Mouse (Mus musculus) kidney, postnatal 14 days (tissue): ENCODE measurements around the gene Zfp992.
"Not testable (repeated sequence)": the region's sequence is repeated elsewhere in the genome, so short reads cannot be mapped to it uniquely, and the experiment has no call there.

Experiments used
- DNase-seq: peaks from one replicate; pipeline ENCODE4 v3.0.0; 2022; ENCODE audit warnings: mixed read lengths

The Zfp992 gene

DNA sequence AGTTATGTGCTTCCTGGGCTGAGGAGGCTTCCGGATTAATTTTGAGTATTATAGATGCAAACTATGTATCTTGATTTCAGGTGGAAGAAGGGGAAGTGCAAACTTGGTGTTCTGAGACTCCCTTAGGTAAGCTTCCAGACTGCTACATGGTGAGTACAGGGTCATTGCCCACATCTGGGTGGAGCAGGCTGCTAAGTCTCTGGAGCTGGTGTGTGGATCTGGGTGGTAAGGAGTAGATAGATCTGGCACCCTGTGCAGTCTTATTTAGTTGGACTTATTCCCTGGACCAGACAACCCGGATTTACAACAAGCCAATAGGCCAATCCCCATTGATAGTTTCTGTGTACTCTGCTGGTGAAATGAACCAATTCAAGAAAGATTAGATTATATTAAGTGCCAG lies at the start of gene Zfp992:
Zfp992 (plus strand) TSS at position 74 of the 400 bp plus-strand sequence.
- DNase-seq: not testable (repeated sequence)

DNA sequence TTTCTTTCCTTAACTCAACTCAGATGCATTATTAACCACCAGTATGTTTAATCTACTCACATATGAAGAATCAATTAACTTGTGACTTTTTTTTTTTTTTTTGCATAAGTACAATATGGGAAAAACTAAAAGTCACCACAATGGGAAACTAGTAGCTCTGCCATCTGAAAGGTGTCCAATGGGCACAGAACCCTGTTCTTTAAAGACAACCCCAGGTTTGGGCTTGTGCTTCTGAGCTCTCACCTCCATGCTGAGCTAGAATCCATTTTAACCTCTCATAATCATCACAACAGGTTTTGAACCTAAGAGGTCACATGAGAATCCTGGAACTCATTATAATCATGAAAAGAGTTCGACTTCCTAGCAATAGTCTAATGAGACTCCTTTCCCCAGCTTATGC lies 19.4 kb upstream of the Zfp992 start:
- DNase-seq: not testable (repeated sequence)

DNA sequence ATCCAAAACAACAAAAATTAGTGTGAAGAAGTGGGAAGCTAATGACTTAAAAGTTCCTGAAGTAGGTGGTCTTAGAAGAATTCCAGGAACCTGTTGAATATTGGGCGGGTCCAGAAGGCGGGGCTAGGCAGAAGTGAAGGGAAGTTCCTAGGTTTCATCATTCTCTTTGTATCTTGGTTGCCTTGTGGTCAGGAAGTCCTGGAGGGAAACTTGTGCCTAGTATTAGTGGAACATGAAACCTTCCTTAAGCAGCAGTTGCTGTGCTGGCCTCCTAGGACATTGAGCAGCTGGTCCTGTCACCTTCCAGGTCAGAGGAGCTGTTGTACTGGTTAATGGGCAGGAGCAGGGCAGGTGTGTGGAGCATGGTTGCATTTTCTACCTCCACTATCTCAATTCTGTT lies 17.9 kb upstream of the Zfp992 start:
- not testable (repeated sequence) for DNase-seq

DNA sequence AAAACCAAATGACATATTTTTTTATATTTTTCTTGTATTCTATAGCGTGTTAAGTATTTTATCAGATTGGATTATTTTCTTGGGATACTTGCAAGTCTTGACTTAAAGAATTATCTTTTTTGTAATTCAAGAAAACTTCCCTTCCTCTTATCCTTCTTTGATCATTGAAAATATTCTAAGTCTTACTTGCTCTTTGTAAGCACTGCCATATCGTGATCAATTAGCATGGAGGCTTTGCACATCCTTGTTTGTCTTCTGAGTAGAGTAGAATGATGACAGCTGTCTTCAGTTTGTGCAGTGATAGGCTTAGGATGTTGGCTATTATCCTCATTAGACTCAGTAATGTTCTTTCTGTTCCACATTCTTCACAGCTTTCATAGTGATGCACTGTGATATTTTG lies 13.3 kb upstream of the Zfp992 start:
- not testable (repeated sequence) for DNase-seq

DNA sequence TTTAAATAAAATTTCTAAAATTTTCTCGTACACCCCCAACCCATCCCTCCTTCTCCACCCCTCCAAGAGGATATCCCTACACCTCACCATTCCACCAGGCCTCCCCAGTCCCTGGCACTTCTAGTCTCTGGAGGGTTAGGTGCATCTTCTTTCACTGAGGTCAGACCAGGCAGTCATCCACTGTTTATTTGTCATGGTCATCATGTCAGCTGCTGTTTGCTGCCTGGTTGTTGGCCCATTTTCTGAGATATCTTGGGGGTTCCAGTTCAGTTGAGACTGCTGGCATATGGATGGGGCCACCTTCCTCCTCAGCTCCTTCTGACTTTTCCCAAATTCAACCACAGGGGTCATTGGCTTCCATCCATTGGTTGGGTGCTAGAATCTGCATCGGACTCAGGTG lies 11.6 kb upstream of the Zfp992 start:
- not testable (repeated sequence) for DNase-seq

DNA sequence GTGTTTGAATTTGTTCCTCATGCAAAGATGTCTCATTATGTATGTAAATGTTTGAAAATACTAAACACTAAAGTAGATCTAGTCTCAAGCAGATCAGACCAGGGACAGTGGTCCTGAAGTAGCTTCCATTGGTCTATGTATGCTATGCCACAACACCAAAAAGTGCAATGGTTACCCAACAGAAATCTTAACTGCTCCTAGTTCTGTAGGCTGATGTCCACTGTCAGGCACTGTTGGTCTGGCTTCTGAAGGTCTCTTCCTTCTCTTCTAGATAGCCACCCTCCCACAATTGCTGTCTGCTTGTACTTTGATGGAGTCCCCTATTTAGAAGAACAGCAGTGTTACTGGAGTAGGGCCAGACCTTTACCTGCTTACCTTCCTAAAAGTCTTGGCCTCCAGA lies 4.5 kb upstream of the Zfp992 start:
- not testable (repeated sequence) for DNase-seq

DNA sequence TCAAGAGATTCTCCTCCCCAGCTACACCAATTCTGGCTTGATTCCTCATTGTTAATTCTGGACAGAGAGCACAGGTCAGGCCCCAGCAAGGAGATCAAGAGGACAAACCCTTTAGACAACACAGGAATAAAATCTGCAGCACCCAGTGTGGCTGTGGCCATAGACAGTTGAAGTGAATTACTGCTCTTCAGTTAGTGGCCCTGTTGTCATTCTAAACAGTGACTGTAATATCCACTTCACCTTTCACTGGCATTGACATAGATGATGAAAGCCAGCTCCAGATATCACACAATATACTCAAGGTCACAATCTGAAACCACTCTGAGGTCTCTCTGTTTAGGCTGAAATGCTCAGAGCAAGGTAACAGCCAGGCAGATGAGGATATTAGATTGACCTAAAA lies 3.7 kb upstream of the Zfp992 start:
- not testable (repeated sequence) for DNase-seq

DNA sequence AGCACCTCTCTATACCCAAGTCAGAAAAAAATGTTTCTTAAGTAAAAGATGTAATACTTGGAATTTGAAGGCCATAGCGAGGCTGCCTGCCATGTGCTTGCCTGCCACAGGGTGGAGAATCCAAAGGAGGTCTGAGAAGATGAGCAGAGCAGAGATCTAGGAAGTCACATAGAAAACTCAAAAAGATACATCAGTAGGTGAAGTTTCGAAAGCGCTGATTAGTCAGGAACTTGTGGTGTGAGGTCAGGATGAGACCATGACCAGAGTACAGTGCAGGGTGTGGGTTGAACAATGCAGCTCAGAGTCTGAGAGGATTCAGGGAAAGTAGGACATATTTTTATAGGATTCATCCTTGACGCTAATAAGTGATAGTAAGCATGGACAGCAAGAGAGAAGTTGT lies 2.7 kb upstream of the Zfp992 start:
- not testable (repeated sequence) for DNase-seq

DNA sequence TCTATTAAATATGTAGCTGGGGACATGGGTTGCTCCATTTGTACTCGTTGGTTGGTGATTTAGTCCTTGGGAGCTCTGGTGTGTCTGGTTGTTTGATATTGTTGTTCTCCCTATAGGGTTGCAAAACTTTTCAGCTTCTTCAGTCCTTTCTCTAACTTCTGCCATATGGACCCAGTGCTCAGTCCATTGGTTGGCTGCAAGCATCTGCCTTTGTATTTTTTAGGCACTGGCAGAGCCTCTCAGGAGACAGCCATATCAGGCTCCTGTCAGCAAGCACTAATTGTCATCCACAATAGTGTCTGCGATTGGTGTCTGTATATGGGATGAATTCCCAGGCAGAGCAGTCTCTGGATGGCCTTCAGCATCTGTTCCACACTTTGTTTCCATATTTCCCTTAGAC lies 1.8 kb upstream of the Zfp992 start:
- not testable (repeated sequence) for DNase-seq

DNA sequence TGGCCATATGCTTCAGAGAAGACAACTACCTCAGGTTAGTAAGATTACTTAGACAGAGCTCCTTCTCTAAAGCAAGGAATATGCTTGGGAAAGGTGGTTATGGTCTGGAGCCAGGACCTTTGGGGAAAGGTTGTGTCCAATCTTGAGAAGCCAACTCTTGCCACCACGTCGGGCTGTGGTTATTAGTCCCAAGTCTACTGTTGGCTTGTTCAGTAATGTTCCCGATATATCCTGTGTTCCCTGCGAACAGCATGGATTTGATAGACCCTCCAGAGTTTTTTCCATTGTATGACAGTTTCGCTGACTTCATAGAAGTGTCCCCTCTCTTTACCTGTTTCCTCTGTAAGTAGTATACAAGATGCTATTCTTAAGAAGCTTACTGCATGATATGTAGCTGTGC lies 888 bp downstream of the Zfp992 start:
- not testable (repeated sequence) for DNase-seq

DNA sequence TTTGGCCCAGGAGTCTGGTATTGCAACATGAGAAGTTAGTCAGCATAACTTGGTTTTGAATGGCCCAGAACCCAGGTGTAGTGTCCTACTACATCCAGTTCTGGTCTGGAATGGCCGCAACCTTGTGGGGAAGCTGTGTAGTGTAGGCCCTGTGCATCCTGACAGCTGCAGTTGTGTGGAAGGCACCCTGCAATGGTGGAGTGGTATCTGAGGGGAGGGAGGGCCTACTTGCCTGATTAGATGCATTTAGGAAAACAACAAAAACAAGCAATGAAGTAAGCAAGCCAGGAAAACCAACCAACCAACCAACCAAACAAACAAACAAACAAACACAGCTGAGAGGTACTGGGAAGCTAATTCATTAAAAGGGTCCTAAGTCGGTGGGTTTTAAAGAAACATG lies 3.8 kb downstream of the Zfp992 start:
- DNase-seq: not testable (repeated sequence)

DNA sequence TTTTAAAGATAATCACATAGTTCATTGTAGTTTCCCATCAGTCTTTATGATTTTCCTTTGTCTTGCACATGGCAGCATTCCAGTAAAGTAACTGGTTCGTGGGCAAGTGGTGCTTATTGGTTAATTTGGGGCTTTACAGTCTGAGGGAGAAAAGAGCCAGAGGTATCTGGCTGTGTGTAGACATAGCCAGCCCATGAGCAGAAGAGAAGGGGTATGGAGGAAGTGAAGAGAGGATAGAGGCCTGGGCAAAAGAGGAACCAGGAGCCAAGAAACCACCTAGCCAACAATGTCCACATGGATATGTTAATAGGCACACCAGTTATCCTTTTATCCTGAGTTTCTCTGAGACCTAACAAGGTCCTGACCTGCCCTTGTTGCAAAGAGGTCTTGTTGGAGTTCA lies 5.3 kb downstream of the Zfp992 start:
- not testable (repeated sequence) for DNase-seq

DNA sequence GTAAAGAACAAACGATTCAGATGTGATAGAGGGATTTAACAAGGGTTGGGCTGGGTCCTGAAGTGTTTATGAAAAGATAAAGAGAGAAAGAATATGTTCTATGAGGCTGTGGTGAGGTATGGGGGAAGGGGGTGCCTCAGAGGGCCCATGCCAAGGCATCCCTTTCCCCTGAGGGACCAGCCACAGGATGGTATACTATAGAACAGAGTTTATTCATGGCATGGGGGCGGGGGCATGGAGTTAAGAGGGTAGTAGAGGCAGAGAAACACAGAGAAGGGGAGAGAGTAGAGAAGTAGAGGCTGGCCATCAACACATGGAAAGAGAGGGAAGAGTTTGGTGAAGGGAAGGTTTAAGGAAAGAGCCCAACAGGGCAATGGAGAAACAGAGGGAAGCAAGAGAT lies 6.1 kb downstream of the Zfp992 start:
- DNase-seq: no peak

DNA sequence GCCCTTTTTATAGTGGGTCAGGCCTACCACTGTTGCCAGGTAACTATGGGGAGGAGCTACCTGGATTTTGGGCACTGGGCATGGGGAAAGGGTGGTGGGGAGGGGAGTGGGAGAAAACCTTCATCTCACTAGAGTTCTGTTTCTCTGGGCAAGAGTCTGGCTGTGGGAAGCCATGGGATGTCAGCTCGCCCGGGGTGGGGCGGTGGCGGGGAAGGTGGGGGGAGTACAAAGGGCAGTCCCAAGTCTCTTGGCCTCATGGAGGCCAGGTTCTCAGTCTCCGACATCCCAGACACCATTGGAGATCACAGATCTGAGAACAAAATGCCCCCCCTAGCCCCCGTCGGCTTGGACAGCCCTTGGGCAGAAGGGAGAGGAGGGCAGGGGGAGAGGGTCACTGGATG lies 6.5 kb downstream of the Zfp992 start:
- DNase-seq: no peak

DNA sequence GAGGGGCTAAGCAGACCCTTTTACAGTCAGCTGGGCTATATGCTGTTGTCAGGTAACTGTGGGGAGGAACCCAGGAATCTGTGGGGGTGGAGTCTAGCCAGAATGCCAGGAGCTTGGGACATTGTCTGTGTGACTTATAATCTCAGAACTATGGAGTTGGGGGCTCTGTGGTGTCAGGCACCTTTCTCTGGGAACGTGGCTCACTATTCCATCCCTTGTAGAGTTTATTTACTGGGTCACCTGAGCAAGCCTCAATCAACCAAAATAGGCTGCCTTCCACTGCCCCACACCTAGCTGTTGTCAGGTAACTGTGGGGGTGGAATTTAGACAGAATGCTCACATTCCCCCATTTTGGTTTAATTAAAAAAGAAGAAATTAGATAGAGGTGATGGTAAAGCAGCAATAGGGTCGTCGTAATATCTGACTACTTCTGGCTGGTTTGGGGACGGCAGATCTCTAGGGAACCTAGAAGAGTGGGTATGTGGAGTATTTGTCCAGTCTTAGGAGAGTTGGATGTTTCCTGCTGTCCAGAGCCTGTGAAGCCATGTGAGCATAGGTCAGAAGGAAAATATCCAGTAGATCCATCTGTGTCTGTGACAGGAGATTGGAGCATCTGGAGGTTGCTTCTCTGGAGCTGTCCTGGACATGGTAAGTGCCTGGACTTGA lies 7.4 kb downstream of the Zfp992 start:
- DNase-seq: no peak

DNA sequence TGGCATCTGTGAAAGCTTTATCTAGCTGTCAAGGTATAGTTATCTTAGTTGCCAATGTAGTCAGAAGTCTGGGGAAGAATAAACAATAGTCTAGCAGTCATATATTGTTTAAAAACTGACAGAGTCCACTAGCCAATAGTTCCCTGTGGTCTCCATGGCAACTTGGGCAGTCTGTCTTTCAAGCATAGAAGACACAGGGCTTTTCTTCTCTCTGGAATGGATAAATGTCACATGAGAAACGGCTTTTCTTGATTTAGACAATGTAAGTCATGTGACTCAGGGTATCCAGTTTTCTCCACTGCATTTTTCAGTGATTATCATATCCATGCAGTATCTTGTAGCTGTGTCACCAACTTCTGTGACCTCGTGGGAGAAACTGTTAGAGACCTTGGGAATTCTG lies 8.3 kb downstream of the Zfp992 start:
- no peak for DNase-seq

DNA sequence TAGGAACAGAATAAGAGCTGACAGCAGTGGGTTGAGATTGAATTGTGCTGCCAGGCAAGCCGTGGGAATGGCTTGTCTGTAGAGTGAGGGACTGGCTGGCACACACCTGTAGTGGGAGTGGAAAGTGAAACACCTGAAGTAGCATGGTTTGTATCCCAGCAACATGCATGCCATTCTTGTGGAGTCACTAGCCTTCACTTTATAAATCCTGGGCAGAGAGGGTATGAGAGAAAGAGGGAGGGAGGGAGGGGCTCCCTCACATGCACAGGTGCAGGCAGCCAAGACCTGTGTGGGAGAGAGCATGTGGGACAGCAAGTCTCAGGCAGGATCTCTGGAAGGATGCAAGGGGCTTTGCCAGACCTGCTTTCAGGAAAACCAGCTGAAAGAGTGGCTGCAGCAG lies 8.9 kb downstream of the Zfp992 start:
- DNase-seq: no peak

DNA sequence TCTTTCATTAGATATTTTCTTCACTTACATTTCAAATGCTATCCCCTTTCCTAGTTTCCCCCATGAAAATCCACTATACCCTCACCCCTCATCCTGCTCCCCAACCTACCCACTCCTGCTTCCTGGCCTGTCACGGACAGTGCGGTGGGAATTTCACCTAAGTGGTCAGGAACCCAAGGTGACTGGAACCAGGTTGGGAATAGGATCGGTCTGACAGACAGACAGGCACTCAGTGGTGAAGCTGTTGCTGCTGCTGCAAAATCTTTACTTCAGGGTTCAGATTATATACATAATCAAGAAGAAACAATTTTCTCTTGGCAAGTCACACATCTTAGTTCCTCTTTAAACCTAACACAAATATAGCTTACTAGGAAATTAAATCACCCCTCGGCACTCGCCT lies 11.0 kb downstream of the Zfp992 start:
- not testable (repeated sequence) for DNase-seq

DNA sequence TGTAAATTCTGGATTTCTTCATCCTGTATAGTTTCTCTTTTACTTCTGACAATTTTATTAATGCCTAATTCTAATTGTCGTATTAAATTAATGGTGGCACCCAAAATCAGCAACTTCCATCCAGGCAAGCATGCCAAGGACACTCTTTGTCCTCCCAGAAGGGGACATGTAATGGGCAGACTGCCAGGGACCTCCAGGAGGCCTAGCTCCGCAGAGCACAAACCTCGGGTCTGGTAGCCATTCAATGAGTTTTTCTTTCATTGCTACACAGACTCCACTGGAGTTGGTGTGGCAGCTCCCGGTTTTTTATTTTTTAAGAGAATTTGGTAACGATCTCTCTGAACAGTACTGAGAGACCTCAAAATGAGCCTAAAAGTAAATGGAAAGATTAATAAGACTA lies 11.9 kb downstream of the Zfp992 start:
- not testable (repeated sequence) for DNase-seq

DNA sequence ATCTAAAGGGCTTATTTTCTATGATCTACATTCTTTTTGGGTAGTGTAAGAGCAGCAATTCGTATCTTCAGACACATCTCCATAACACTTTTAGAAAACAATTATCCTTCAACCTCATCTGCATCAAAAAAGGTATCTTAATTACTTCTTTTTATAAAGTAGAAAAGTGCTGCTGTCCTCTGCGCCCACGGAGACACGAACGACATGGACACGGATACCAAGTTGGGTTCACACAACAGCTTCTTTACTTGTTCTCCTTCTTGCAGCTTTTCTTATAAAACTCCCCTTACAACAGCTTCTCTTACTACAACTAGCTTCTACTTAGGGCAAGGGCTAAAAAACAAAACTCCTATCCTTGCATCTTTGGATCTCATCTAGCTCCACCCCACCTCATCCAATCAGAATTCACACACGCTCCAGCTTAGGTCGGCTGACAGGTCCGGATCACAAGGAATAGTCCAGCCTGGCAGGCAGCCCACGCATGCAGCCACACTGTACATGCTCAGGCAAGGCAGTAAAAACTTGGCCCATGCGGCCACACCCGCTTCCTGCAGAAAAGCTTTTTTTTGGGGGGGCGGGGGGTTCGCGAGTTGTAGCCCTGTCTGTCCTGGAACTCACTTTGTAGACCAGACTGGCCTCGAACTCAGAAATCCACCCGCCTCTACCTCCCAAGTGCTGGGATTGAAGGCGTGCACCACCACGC lies 15.0 kb downstream of the Zfp992 start:
- DNase-seq: not testable (repeated sequence)

DNA sequence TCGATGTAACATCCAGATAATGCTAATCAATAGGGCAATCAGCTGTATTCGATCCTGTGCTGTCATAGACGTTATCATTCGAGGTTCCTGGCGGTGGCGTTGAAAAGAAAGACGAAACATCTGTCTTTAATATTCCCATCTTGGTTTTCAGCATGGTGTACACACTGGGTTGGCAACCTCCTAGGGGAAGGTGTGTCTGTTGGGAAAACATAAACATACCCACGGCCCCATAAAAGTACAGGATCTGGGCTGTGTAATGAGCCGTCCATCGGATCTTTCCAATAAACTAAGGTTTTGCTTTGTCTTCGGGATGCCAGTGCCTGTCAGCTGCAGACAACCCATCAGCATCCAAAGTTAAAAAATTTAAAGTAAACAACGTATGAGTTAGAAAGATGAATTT lies 21.2 kb downstream of the Zfp992 start:
- not testable (repeated sequence) for DNase-seq

DNA sequence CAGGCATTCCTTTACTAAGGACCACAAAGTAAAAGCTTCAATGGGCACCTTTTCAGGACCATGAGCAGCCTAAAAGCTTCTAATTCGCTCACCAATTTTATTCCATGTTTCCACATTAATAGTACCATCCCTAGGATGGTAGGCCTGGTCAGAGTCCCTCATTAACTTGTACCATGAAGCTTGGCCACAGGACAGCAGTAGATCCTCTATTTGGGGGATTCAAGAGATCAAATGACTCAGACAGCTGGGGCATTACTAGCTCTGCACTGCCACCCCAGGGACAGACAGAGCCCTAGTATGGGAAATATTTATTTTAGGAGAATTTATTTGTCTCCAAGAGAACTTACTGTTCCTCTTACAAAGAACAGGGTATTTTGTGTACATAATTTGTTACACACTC lies 25.4 kb downstream of the Zfp992 start:
- not testable (repeated sequence) for DNase-seq

DNA sequence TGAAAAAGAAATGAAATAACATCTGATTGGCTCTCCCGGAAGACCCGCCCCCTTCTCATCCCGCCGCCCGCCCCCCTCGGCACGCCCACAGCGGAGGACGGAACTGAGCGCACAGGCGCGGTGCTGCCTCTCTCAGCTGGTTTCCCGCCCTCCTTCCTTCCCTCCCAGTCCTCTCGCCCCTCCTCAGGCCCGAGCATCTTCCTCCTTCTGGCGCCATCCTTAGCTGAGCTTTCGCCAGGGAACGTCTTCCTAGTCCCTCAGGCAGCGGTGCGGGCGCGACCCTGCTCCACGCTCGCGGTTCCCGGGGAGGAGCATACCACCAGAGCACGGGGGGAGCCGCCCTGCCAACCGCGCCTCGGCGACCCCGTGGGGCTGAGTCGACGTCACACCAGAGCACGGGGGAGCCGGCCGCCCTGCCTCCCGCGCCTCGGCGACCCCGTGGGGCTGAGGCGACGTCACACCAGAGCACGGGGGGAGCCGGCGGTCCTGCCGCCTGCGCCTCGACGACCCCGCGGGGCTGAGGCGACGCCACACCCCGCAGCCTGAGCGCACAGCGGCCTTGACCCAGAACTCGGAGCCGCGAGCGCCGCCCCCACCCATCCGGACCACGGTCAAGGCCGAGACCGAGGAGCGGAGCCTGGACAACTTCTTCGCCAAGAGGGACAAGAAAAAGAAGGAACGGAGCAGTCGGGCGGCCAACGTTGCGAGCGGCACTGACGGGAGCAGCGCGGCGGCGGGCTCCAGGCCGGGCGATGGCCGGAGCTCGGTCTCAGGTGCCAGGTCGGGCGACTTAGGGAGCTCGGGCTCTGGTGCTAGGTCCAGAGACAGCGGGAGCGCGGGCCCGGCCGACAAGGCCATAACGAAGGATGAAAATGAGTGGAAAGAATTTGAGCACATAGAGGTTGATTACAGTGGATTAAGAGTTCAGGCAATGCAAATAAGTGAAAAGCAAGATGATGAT lies 26.2 kb downstream of the Zfp992 start:
- DNase-seq: not testable (repeated sequence)
